Comparison of ENCODE assay signal across 9 mouse cellular contexts in the genomic region with DNA sequence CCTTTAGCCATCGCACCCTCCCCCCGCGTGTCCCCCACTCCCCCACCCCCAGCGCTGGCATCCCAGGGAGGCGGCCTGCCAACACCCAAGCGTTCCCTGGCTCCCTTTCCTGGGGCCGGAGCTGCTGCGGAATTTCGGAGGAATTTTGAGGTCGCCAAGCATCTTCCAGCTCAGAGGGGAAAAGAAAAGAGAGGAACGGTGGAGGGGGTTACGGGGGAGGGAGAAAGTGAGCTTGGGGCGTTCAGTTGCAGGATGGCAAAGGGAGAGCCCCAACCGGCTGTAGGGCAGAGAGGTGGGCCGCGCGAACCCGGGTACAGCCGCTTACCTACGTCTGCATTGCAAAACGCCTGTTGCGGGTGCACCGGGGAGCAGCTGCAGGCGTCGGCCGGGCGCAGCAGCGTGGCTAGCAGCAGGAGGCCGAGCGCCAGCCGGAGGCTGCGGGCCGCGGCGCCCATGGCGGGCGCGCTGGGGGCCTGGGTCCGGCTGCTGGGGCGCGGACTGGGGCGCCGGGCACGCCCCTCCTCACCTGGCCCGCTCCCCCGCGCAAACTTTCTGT. TPM values are rescaled to one million over a fixed set of nuclear protein-coding genes. Genes with fewer than 3 reads are reported as not detected.
DNase-seq lines count a peak whose midpoint lies in the region; ATAC-seq and TF ChIP-seq lines count a peak whose summit lies in the region.
"Had no signal": no experiment of that assay in that cellular context is flagged by ENCODE, and none has a peak within 500 bp of the region (broad histone marks: within the 10 kb centered on the region; RNA-seq: fewer than 3 reads in every experiment).

No protein-coding gene starts in this region.

- no peaks in the 10 kb centered on the region for H3K36me3 ChIP-seq in forebrain, postnatal 0 days (ENCODE audit: insufficient read depth)
- H3K36me3 ChIP-seq: G1E had no signal

- peak overlapping the region; percentile 96 for H3K9ac ChIP-seq in forebrain, postnatal 0 days

- H3K27me3 ChIP-seq in forebrain, postnatal 0 days (ENCODE audit: insufficient read depth, low read length) = no peaks in the 10 kb centered on the region

- peak overlapping the region; percentile 94 for H3K27ac ChIP-seq in forebrain, postnatal 0 days (ENCODE audit: low read depth, low read length)

- ATAC-seq in forebrain, postnatal 0 days = peak; percentile 50
- peak; percentile 51 for ATAC-seq in inflammation-experienced regulatory T-cells, adult 6 months

- no peak for TF ChIP-seq CTCF in forebrain, postnatal 0 days (IDR thresholded peaks at IDR 0.05; ENCODE audit: low read depth)

- no peaks in the 10 kb centered on the region for H3K9me3 ChIP-seq in forebrain, postnatal 0 days (ENCODE audit: low read length)
- H3K9me3 ChIP-seq: G1E had no signal

- peaks cover 19% of the 10 kb centered on the region for H3K4me1 ChIP-seq in forebrain, postnatal 0 days (ENCODE audit: insufficient read depth)

- DNase-seq in frontal cortex, postnatal 36 days (ENCODE audit: low spot score in 2 of 2) = peak; percentile 21 to 30
- no peak for DNase-seq in frontal cortex, postnatal 14 days (ENCODE audit: low spot score in 2 of 2)
- DNase-seq in urinary bladder, postnatal 14 days (ENCODE audit: low spot score) = peak; percentile 55
- DNase-seq in urinary bladder, postnatal 36 days (ENCODE audit: low spot score in 2 of 2) = no peak
- DNase-seq in forebrain, postnatal 0 days = peak; percentile 46
- DNase-seq in lung, postnatal 14 days = peak; percentile 68
- peak; percentile 69 for DNase-seq in thymus, postnatal 14 days

- WGBS in forebrain, postnatal 0 days = 2% methylated on average over 38 of the region's 47 CpGs

- H3K4me2 ChIP-seq in forebrain, postnatal 0 days (ENCODE audit: low read depth) = peak overlapping the region; percentile 86

- peak overlapping the region; percentile 80 for H3K4me3 ChIP-seq in forebrain, postnatal 0 days (ENCODE audit: low read depth, low read length)

RNA-seq across cellular contexts. Expression of a gene that starts 0.8 kb away (rescaled TPM):
- 174 and 208 TPM in 2 replicates for total RNA-seq in forebrain, postnatal 0 days (2014; rRNA removed)
- polyA plus RNA-seq in forebrain, postnatal 0 days (2015; fragmentation: Nextera tagmentation; extraction: Ambion mirVana) = 121 and 165 TPM in 2 replicates
- polyA plus RNA-seq in inflammation-experienced regulatory T-cells, adult 6 months (2017; shearing (Covaris generic)) = 10 to 100 TPM in 2 of 3 experiments, 1 to 10 TPM in 1; 6.1 to 17.3 (median 16.4) TPM
- total RNA-seq: G1E had no signal
- polyA plus RNA-seq: G1E had no signal

RNA-seq across cellular contexts. Expression of a gene that starts 12.4 kb away (rescaled TPM):
- 0.33 and 1.5 TPM in 2 replicates for total RNA-seq in forebrain, postnatal 0 days (2014; rRNA removed)
- polyA plus RNA-seq in forebrain, postnatal 0 days (2015; fragmentation: Nextera tagmentation; extraction: Ambion mirVana) = 0.14 and 0.21 TPM in 2 replicates
- polyA plus RNA-seq in inflammation-experienced regulatory T-cells, adult 6 months (2017; shearing (Covaris generic)) = under 1 TPM in 2 of 3 experiments, not detected in 1; 0.28 to 0.29 TPM
- polyA plus RNA-seq: G1E had no signal

RNA-seq across cellular contexts. Expression of a gene that starts 47.2 kb away (rescaled TPM):
- total RNA-seq in forebrain, postnatal 0 days (2014; rRNA removed) = 15.5 and 15.6 TPM in 2 replicates
- polyA plus RNA-seq in forebrain, postnatal 0 days (2015; fragmentation: Nextera tagmentation; extraction: Ambion mirVana) = 13.7 and 16.4 TPM in 2 replicates
- polyA plus RNA-seq in inflammation-experienced regulatory T-cells, adult 6 months (2017; shearing (Covaris generic)) = 100 to 1,000 TPM in 2 of 3 experiments, 10 to 100 TPM in 1; 86.5 to 166 (median 133) TPM

Comparison
In these comparisons a context has a peak if more than half of its experiments do, and no peak if none do; other contexts are left out.
1. DNase-seq: peak in frontal cortex, postnatal 36 days (2 of 2), urinary bladder, postnatal 14 days (single experiment), forebrain, postnatal 0 days (single experiment), lung, postnatal 14 days (single experiment) and thymus, postnatal 14 days (single experiment); none in frontal cortex, postnatal 14 days (0 of 2) and urinary bladder, postnatal 36 days (0 of 2).